Mouse (Mus musculus) cortical plate, adult 2 months (tissue): ENCODE measurements at regions not wholly inside any gene's neighbourhood (a gene's known extent, or its start where the extent isn't known, plus 50 kb on each side); places are given as distances from the start of the nearest gene placed in this dataset.

ENCODE experiments used
- CTCF ChIP-seq: fragments of 200-500 bp; IDR thresholded peaks from 2 replicates; pipeline ENCODE4 v1.5.1; 2011; ENCODE audit warnings: mild to moderate bottlenecking, control low read depth, low read length; ENCODE audit not compliant: insufficient read depth; ENCODE audit errors: extremely low read depth
- POLR2A ChIP-seq: fragments of 200-500 bp; IDR thresholded peaks from 2 replicates; pipeline ENCODE4 v1.6.1; 2011; ENCODE audit warnings: mild to moderate bottlenecking, low read length, control low read depth; ENCODE audit not compliant: insufficient read depth; ENCODE audit errors: extremely low read depth

DNA sequence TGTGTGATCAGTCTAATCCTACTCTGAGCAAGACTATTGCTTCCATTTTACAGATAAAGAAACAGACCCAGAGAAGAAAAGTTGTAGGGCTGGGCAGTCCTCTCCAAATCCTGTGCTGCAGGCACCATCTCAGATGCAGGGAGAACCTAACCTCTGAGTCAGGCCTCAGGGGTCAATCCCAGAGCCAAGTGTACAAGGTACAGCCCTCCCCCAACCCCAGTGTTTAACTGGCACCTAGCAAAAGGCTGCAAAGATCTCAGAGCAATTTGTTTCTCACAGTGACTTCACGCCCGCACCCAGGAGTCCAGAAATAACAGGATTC lies 464.8 kb downstream of the Ajap1 start:
- TF ChIP-seq CTCF, result no peak
- TF ChIP-seq POLR2A, result no peak
